Mouse (Mus musculus): Measurements from ENCODE around the gene Tmem115. TPM values are rescaled to one million over a fixed set of nuclear protein-coding genes. Genes with fewer than 3 reads are reported as not detected.
A peak's percentile ranks its signal among the peaks of the same experiment; 100 is the strongest.

Tmem115 gene
- polyA plus RNA-seq, 1 experiment from 2014 or later: 47.6 TPM

DNA sequence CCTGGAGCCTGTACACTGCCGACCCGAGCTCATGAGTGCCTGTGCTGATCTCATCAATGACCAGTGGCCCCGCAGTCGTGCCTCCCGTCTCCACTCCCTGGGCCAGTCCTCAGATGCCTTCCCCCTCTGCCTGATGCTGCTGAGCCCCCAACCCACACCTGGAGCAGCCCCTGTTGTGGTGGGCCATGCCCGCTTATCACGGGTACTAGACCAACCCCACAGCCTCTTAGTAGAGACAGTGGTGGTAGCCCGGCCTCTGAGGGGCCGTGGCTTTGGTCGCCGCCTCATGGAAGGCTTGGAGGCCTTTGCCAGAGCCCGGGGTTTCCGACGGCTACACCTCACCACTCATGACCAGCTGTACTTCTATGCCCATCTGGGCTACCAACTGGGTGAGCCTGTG lies 49.4 kb downstream of the Tmem115 start:
- Histone ChIP-seq H3K9me3 (ENCODE audit: control insufficient read depth, low read length) (no peaks in the 10 kb centered on the region), H3K4me1 (replicated peaks; ENCODE audit: control insufficient read depth, insufficient read depth, low read length) (peaks cover 5% of the 10 kb centered on the region), H3K4me3 (ENCODE audit: low read depth, low read length) (no peak overlapping the region), H3K27ac (ENCODE audit: low read depth) (no peak overlapping the region), H3K9ac (ENCODE audit: low read length) (no peak overlapping the region), H3K27me3 (replicated peaks; ENCODE audit: control insufficient read depth, insufficient read depth, low read length) (no peaks in the 10 kb centered on the region), H3K4me2 (ENCODE audit: low read length) (no peak overlapping the region), H3K36me3 (ENCODE audit: control insufficient read depth, insufficient read depth, low read length) (peaks cover 6% of the 10 kb centered on the region; the same call in 1 of the 2 replicates)
- no peak for DNase-seq (ENCODE audit: low spot score)
- 91% methylated on average over 14 of the region's 14 CpGs for WGBS
- no peak for ATAC-seq (replicated peaks; ENCODE audit: low FRiP score, low TSS enrichment, low read depth)

GRCm38 (mm10) chr9:107586504-107586903 lies 52.8 kb downstream of the Tmem115 start:
- no peak overlapping the region for H3K4me3 ChIP-seq (ENCODE audit: low read depth, low read length)
- DNase-seq (ENCODE audit: low spot score) (no peak), ATAC-seq (replicated peaks; ENCODE audit: low FRiP score, low TSS enrichment, low read depth) (no peak)
- H3K4me1 ChIP-seq (replicated peaks; ENCODE audit: control insufficient read depth, insufficient read depth, low read length): peaks cover 11% of the 10 kb centered on the region
- no peak overlapping the region for H3K9ac ChIP-seq (ENCODE audit: low read length)
- no peaks in the 10 kb centered on the region for H3K9me3 ChIP-seq (ENCODE audit: control insufficient read depth, low read length)
- 92% methylated on average over 5 of the region's 5 CpGs for WGBS
- peaks cover 27% of the 10 kb centered on the region for H3K36me3 ChIP-seq (ENCODE audit: control insufficient read depth, insufficient read depth, low read length)
- H3K27me3 ChIP-seq (replicated peaks; ENCODE audit: control insufficient read depth, insufficient read depth, low read length): no peaks in the 10 kb centered on the region
- H3K27ac ChIP-seq (ENCODE audit: low read depth): no peak overlapping the region
- H3K4me2 ChIP-seq (ENCODE audit: low read length): no peak overlapping the region

GRCm38 (mm10) chr9:107586974-107587832 lies 53.5 kb downstream of the Tmem115 start, which contains the start of gene Ifrd2:
Gene Ifrd2 (plus strand): TSS chr9:107587642.
- ATAC-seq (replicated peaks; ENCODE audit: low FRiP score, low TSS enrichment, low read depth) (peak; percentile 97), DNase-seq (ENCODE audit: low spot score) (peak; percentile 94)
- H3K4me3 ChIP-seq (ENCODE audit: low read depth, low read length): peak within 1 kb of the TSS; percentile 77
- H3K9ac ChIP-seq (ENCODE audit: low read length): peak within 1 kb of the TSS; percentile 65
- 14% methylated on average over 46 of the region's 46 CpGs for WGBS
- peaks cover 34% of the 10 kb centered on the region for H3K36me3 ChIP-seq (ENCODE audit: control insufficient read depth, insufficient read depth, low read length)
- H3K27me3 ChIP-seq (replicated peaks; ENCODE audit: control insufficient read depth, insufficient read depth, low read length): no peaks in the 10 kb centered on the region
- peak within 1 kb of the TSS; percentile 89 for H3K4me2 ChIP-seq (ENCODE audit: low read length)
- peaks cover 11% of the 10 kb centered on the region for H3K4me1 ChIP-seq (replicated peaks; ENCODE audit: control insufficient read depth, insufficient read depth, low read length)
- no peaks in the 10 kb centered on the region for H3K9me3 ChIP-seq (ENCODE audit: control insufficient read depth, low read length)
- no peak within 1 kb of the TSS; the same call in 1 of the 2 replicates for H3K27ac ChIP-seq (ENCODE audit: low read depth)

GRCm38 (mm10) chr9:107587833-107588639 lies 54.3 kb downstream of the Tmem115 start:
- H3K9ac ChIP-seq (ENCODE audit: low read length): peak overlapping the region; percentile 65
- H3K27ac ChIP-seq (ENCODE audit: low read depth): no peak overlapping the region
- DNase-seq (ENCODE audit: low spot score) (no peak), ATAC-seq (replicated peaks; ENCODE audit: low FRiP score, low TSS enrichment, low read depth) (no peak; the same call in 1 of the 2 replicates)
- 3% methylated on average over 33 of the region's 33 CpGs for WGBS
- H3K27me3 ChIP-seq (replicated peaks; ENCODE audit: control insufficient read depth, insufficient read depth, low read length): no peaks in the 10 kb centered on the region
- peak overlapping the region; percentile 89 for H3K4me2 ChIP-seq (ENCODE audit: low read length)
- H3K9me3 ChIP-seq (ENCODE audit: control insufficient read depth, low read length): no peaks in the 10 kb centered on the region
- H3K4me3 ChIP-seq (ENCODE audit: low read depth, low read length): peak overlapping the region; percentile 77
- H3K4me1 ChIP-seq (replicated peaks; ENCODE audit: control insufficient read depth, insufficient read depth, low read length): peaks cover 11% of the 10 kb centered on the region
- peaks cover 39% of the 10 kb centered on the region for H3K36me3 ChIP-seq (ENCODE audit: control insufficient read depth, insufficient read depth, low read length)

Other genes starting within 250 kb of the Tmem115 start
- 21.2 and 23.2 TPM in 2 replicates for gene Mapkapk3, start 244.1 kb upstream of the Tmem115 start, polyA plus RNA-seq (2014; fragmentation: Nextera tagmentation; extraction: Ambion mirVana)
- 8.9 and 9.6 TPM in 2 replicates for gene Cish, start 237.9 kb upstream of the Tmem115 start, polyA plus RNA-seq (2014; fragmentation: Nextera tagmentation; extraction: Ambion mirVana)
- 10.4 and 12.8 TPM in 2 replicates for gene Hemk1, start 195.6 kb upstream of the Tmem115 start, polyA plus RNA-seq (2014; fragmentation: Nextera tagmentation; extraction: Ambion mirVana)
- gene 6430571L13Rik, start 193.3 kb upstream of the Tmem115 start, polyA plus RNA-seq (2014; fragmentation: Nextera tagmentation; extraction: Ambion mirVana): 0.28 and 0.31 TPM in 2 replicates
- 0.35 and 0.55 TPM in 2 replicates for gene Cacna2d2, start 134.3 kb upstream of the Tmem115 start, polyA plus RNA-seq (2014; fragmentation: Nextera tagmentation; extraction: Ambion mirVana)
- 27.1 and 30.8 TPM in 2 replicates for gene Cyb561d2, start 8.2 kb downstream of the Tmem115 start, polyA plus RNA-seq (2014; fragmentation: Nextera tagmentation; extraction: Ambion mirVana)
- 34.8 and 42.2 TPM in 2 replicates for gene Nprl2, start 8.3 kb downstream of the Tmem115 start, polyA plus RNA-seq (2014; fragmentation: Nextera tagmentation; extraction: Ambion mirVana)
- gene Zmynd10, start 13.4 kb downstream of the Tmem115 start, polyA plus RNA-seq (2014; fragmentation: Nextera tagmentation; extraction: Ambion mirVana): 0.54 TPM in 1 of 2 replicates, not detected in the other
- 54.4 and 59.9 TPM in 2 replicates for gene Rassf1, start 17.6 kb downstream of the Tmem115 start, polyA plus RNA-seq (2014; fragmentation: Nextera tagmentation; extraction: Ambion mirVana)
- gene Tusc2, start 29.3 kb downstream of the Tmem115 start, polyA plus RNA-seq (2014; fragmentation: Nextera tagmentation; extraction: Ambion mirVana): 42.8 and 45.1 TPM in 2 replicates
- gene Hyal2, start 34.0 kb downstream of the Tmem115 start, polyA plus RNA-seq (2014; fragmentation: Nextera tagmentation; extraction: Ambion mirVana): 107 and 114 TPM in 2 replicates
- gene Hyal1, start 43.0 kb downstream of the Tmem115 start, polyA plus RNA-seq (2014; fragmentation: Nextera tagmentation; extraction: Ambion mirVana): 4.0 and 5.1 TPM in 2 replicates
- 14.7 and 19.6 TPM in 2 replicates for gene Naa80, start 44.9 kb downstream of the Tmem115 start, polyA plus RNA-seq (2014; fragmentation: Nextera tagmentation; extraction: Ambion mirVana)
- gene Hyal3, start 46.9 kb downstream of the Tmem115 start, polyA plus RNA-seq (2014; fragmentation: Nextera tagmentation; extraction: Ambion mirVana): 0.87 and 1.4 TPM in 2 replicates
- gene Ifrd2, start 53.7 kb downstream of the Tmem115 start, polyA plus RNA-seq (2014; fragmentation: Nextera tagmentation; extraction: Ambion mirVana): 77.4 and 79.5 TPM in 2 replicates
- gene Sema3b, start 75.3 kb downstream of the Tmem115 start, polyA plus RNA-seq (2014; fragmentation: Nextera tagmentation; extraction: Ambion mirVana): 16.5 and 18.3 TPM in 2 replicates
- 336 and 349 TPM in 2 replicates for gene Gnai2, start 101.4 kb downstream of the Tmem115 start, polyA plus RNA-seq (2014; fragmentation: Nextera tagmentation; extraction: Ambion mirVana)
- gene Slc38a3, start 135.6 kb downstream of the Tmem115 start, polyA plus RNA-seq (2014; fragmentation: Nextera tagmentation; extraction: Ambion mirVana): 2.2 and 9.3 TPM in 2 replicates
- 1.7 and 2.6 TPM in 2 replicates for gene Gnat1, start 145.8 kb downstream of the Tmem115 start, polyA plus RNA-seq (2014; fragmentation: Nextera tagmentation; extraction: Ambion mirVana)
- 16.2 and 16.3 TPM in 2 replicates for gene Sema3f, start 176.5 kb downstream of the Tmem115 start, polyA plus RNA-seq (2014; fragmentation: Nextera tagmentation; extraction: Ambion mirVana)
- gene Rbm5, start 237.1 kb downstream of the Tmem115 start, polyA plus RNA-seq (2014; fragmentation: Nextera tagmentation; extraction: Ambion mirVana): 156 and 174 TPM in 2 replicates

Data from intestine, embryonic 14.5 days (tissue).